Mouse (Mus musculus): ENCODE measurements around the gene Rcor3. TPM values are rescaled to one million over a fixed set of nuclear protein-coding genes. Genes with fewer than 3 reads are reported as not detected.

Gene Rcor3
- total and polyA plus RNA-seq, 3 experiments, result 6.7 to 15.5 TPM; not detected in 1

DNA sequence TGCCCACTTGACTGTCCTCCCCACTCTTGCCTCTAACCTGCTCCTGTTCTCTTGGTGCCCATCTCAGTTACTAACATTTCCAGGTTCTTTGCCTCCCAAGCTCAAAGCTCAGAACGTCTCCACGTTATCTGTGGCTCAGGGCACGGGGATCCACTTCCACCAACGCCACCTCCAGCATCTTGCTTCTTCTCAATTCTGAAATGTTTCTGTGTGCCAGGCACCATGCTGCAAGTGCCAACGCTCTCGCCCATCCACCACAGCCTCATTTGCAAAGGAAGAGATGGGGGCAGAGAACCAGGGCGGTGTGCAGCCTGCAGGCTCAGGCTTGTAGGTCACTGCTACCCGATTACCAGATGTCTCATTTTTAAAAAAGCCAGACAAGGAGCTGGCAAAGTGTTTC lies 85.4 kb downstream of the Rcor3 start:
- H3K4me1 ChIP-seq (ENCODE audit: control insufficient read depth in 1 of 2, insufficient read depth in 2 of 2, low read length in 2 of 2), result no peaks in the 10 kb centered on the region
- no peak overlapping the region for H3K9ac ChIP-seq (ENCODE audit: control insufficient read depth, low read depth, low read length, poor library complexity, severe bottlenecking)
- H3K27me3 ChIP-seq (ENCODE audit: control insufficient read depth in 1 of 2, insufficient read depth in 2 of 2, low read length in 2 of 2), result no peaks in the 10 kb centered on the region
- TF ChIP-seq ZKSCAN1 (IDR thresholded peaks at IDR 0.05; ENCODE audit: low read depth, low read length) (no peak), GATA1 (IDR thresholded peaks at IDR 0.05; ENCODE audit: low read depth, low read length) (no peak), GABPA (IDR thresholded peaks at IDR 0.05; ENCODE audit: low read depth, low read length) (no peak), TCF12 (IDR thresholded peaks at IDR 0.05; ENCODE audit: low read depth, low read length) (no peak), CHD1 (IDR thresholded peaks at IDR 0.05; ENCODE audit: low read depth, low read length) (no peak), SMC3 (IDR thresholded peaks at IDR 0.05; ENCODE audit: low read depth, low read length) (no peak), HCFC1 (IDR thresholded peaks at IDR 0.05; ENCODE audit: low read depth, low read length) (no peak)
- DNase-seq (ENCODE audit: low read depth, low spot score), result no peak
- no peaks in the 10 kb centered on the region for H3K79me2 ChIP-seq (ENCODE audit: control insufficient read depth, insufficient read depth, low read length, poor library complexity)
- no peaks in the 10 kb centered on the region for H3K9me3 ChIP-seq (replicated peaks; ENCODE audit: insufficient read depth, low read length)
- no peak overlapping the region for H3K27ac ChIP-seq (ENCODE audit: control insufficient read depth, low read depth, low read length)
- no peaks in the 10 kb centered on the region for H3K36me3 ChIP-seq (ENCODE audit: control insufficient read depth in 1 of 2, insufficient read depth in 2 of 2, low read length in 2 of 2)
- no peak overlapping the region for H3K4me3 ChIP-seq (ENCODE audit: control insufficient read depth in 1 of 2, insufficient read depth in 1 of 2, low read depth in 2 of 2, low read length in 2 of 2)

Other genes starting within 250 kb of the Rcor3 start
- 10.2 and 10.7 TPM in 2 replicates for gene Slc30a1, start 231.3 kb downstream of the Rcor3 start, total RNA-seq (2012; rRNA removed)
- 10 to 100 TPM in 1 of 2 experiments, not detected in 1; 10.4 TPM for gene Slc30a1, start 231.3 kb downstream of the Rcor3 start, polyA plus RNA-seq (2012; ENCODE audit: insufficient read depth in 1 of 2, insufficient read length in 2 of 2, low read depth in 1 of 2, low replicate concordance in 2 of 2, missing spikeins in 1 of 2)
- not detected in 2 replicates for gene Rd3, start 160.7 kb downstream of the Rcor3 start, total RNA-seq (2012; rRNA removed)
- gene Rd3, start 160.7 kb downstream of the Rcor3 start, polyA plus RNA-seq (2012; ENCODE audit: insufficient read depth in 1 of 2, insufficient read length in 2 of 2, low read depth in 1 of 2, low replicate concordance in 2 of 2, missing spikeins in 1 of 2), result not detected
- 3.5 and 4.0 TPM in 2 replicates for gene Traf5, start 45.5 kb downstream of the Rcor3 start, total RNA-seq (2012; rRNA removed)
- gene Traf5, start 45.5 kb downstream of the Rcor3 start, polyA plus RNA-seq (2012; ENCODE audit: insufficient read depth in 1 of 2, insufficient read length in 2 of 2, low read depth in 1 of 2, low replicate concordance in 2 of 2, missing spikeins in 1 of 2), result 1 to 10 TPM in 1 of 2 experiments, not detected in 1; 7.3 TPM
- not detected in 2 replicates for gene Kcnh1, start 52.7 kb upstream of the Rcor3 start, total RNA-seq (2012; rRNA removed)
- gene Kcnh1, start 52.7 kb upstream of the Rcor3 start, polyA plus RNA-seq (2012; ENCODE audit: insufficient read depth in 1 of 2, insufficient read length in 2 of 2, low read depth in 1 of 2, low replicate concordance in 2 of 2, missing spikeins in 1 of 2), result not detected

Data from MEL (cell line).